20 mouse cellular contexts compared by ENCODE assay signal in genomic region chr14:28470212-28470611, GRCm38 (mm10). TPM values are rescaled to one million over a fixed set of nuclear protein-coding genes. Genes with fewer than 3 reads are reported as not detected.
"Had no signal": no experiment of that assay in that cellular context is flagged by ENCODE, and none has a peak within 500 bp of the region (broad histone marks: within the 10 kb centered on the region; RNA-seq: fewer than 3 reads in every experiment).

No protein-coding gene starts in this region.

- H3K4me3 ChIP-seq: lung, embryonic 15.5 days; megakaryocyte, embryonic 14.5 days; midbrain, embryonic 13.5 days; midbrain, embryonic 15.5 days; neural tube, embryonic 12.5 days; stomach, embryonic 15.5 days had no signal

- H3K27me3 ChIP-seq: lung, embryonic 15.5 days; megakaryocyte, embryonic 14.5 days; midbrain, embryonic 15.5 days; stomach, embryonic 15.5 days had no signal

- DNase-seq: lung, adult 2 months; lung, postnatal 14 days; lung, postnatal 36 days; right cerebral cortex, postnatal 14 days; thymus, adult 18-20 months; thymus, postnatal 25 days; thymus, postnatal 4 days had no signal

- H3K4me1 ChIP-seq: lung, embryonic 15.5 days; megakaryocyte, embryonic 14.5 days; stomach, embryonic 15.5 days had no signal

- H3K36me3 ChIP-seq: lung, embryonic 15.5 days; midbrain, embryonic 13.5 days; midbrain, embryonic 15.5 days; neural tube, embryonic 12.5 days; stomach, embryonic 15.5 days had no signal

- H3K9ac ChIP-seq: lung, embryonic 15.5 days; midbrain, embryonic 13.5 days; midbrain, embryonic 15.5 days; neural tube, embryonic 12.5 days; stomach, embryonic 15.5 days had no signal

- H3K27ac ChIP-seq: lung, embryonic 15.5 days; macrophage; midbrain, embryonic 15.5 days; neural tube, embryonic 12.5 days; stomach, embryonic 15.5 days; stomach, postnatal 0 days had no signal

- H3K4me2 ChIP-seq: lung, embryonic 15.5 days; midbrain, embryonic 11.5 days; midbrain, embryonic 13.5 days; midbrain, embryonic 15.5 days; neural tube, embryonic 12.5 days; stomach, embryonic 15.5 days had no signal

- H3K9me3 ChIP-seq: lung, embryonic 15.5 days; midbrain, embryonic 13.5 days; midbrain, embryonic 15.5 days; neural tube, embryonic 12.5 days; stomach, embryonic 15.5 days had no signal

- ATAC-seq: lung, postnatal 0 days; midbrain, embryonic 13.5 days; midbrain, embryonic 15.5 days had no signal

RNA-seq across cellular contexts. Expression of gene Wnt5a, which starts 34.3 kb away (rescaled TPM):
- total RNA-seq: megakaryocyte progenitor cell, adult 5-6 weeks; monocyte, adult 5-6 weeks; neutrophil, adult 5-6 weeks had no signal
- polyA plus RNA-seq: macrophage had no signal
